Mouse (Mus musculus): ENCODE results near the gene Acp2. TPM values are rescaled to one million over a fixed set of nuclear protein-coding genes. Genes with fewer than 3 reads are reported as not detected.
A peak's percentile ranks its signal among the peaks of the same experiment; 100 is the strongest.

Acp2 gene
- polyA plus RNA-seq, 1 experiment from 2014 or later = 38.0 TPM

GRCm38 (mm10) chr2:91244557-91245228, 42.0 kb downstream of the Acp2 start:
- ATAC-seq (ENCODE audit: low FRiP score) = no peak
- Histone ChIP-seq H3K4me1 (replicated peaks) (peaks cover 5% of the 10 kb centered on the region; the same call in 1 of the 2 replicates), H3K9me3 (no peaks in the 10 kb centered on the region), H3K36me3 (no peaks in the 10 kb centered on the region), H3K9ac (no peak overlapping the region), H3K27me3 (no peaks in the 10 kb centered on the region), H3K4me2 (no peak overlapping the region), H3K27ac (no peak overlapping the region), H3K4me3 (no peak overlapping the region)
- WGBS = 88% methylated on average over 5 of the region's 5 CpGs

- Histone ChIP-seq H3K27me3 (peaks cover 11% of the 10 kb centered on the region; the same call in 1 of the 2 replicates), H3K9me3 (no peaks in the 10 kb centered on the region), H3K9ac (no peak overlapping the region), H3K4me2 (no peak overlapping the region), H3K4me1 (replicated peaks) (peaks cover 3% of the 10 kb centered on the region; the same call in 1 of the 2 replicates), H3K27ac (no peak overlapping the region), H3K36me3 (no peaks in the 10 kb centered on the region), H3K4me3 (no peak overlapping the region)
- WGBS = 91% methylated on average over 4 of the region's 4 CpGs
- ATAC-seq (ENCODE audit: low FRiP score) = no peak
These were observed 45.7 kb downstream of the Acp2 start for GRCm38 (mm10) chr2:91248366-91248765.

- WGBS = 81% methylated on average over 4 of the region's 4 CpGs
- ATAC-seq (ENCODE audit: low FRiP score) = no peak
- H3K4me2 ChIP-seq = no peak overlapping the region
These were observed 49.3 kb downstream of the Acp2 start for GRCm38 (mm10) chr2:91252001-91252400.

GRCm38 (mm10) chr2:91252512-91252911, 49.8 kb downstream of the Acp2 start:
- Histone ChIP-seq H3K9me3 (no peaks in the 10 kb centered on the region), H3K4me2 (no peak overlapping the region), H3K4me3 (no peak overlapping the region), H3K36me3 (no peaks in the 10 kb centered on the region), H3K9ac (no peak overlapping the region), H3K4me1 (replicated peaks) (peaks cover 34% of the 10 kb centered on the region), H3K27me3 (peaks cover 49% of the 10 kb centered on the region), H3K27ac (no peak overlapping the region)
- ATAC-seq (ENCODE audit: low FRiP score) = no peak
- 60% methylated on average over 4 of the region's 4 CpGs for WGBS

More at GRCm38 (mm10) chr2:91252001-91252400, 49.3 kb downstream of the Acp2 start:
- Histone ChIP-seq H3K9ac (no peak overlapping the region), H3K4me3 (no peak overlapping the region), H3K27ac (no peak overlapping the region), H3K36me3 (no peaks in the 10 kb centered on the region), H3K27me3 (peaks cover 44% of the 10 kb centered on the region), H3K9me3 (no peaks in the 10 kb centered on the region), H3K4me1 (replicated peaks) (peaks cover 28% of the 10 kb centered on the region)

GRCm38 (mm10) chr2:91254725-91255380, 52.2 kb downstream of the Acp2 start:
- no peak for ATAC-seq (ENCODE audit: low FRiP score)
- Histone ChIP-seq H3K27me3 (peaks cover 58% of the 10 kb centered on the region), H3K27ac (no peak overlapping the region), H3K4me3 (no peak overlapping the region), H3K4me2 (peak overlapping the region; percentile 97), H3K9ac (no peak overlapping the region), H3K36me3 (no peaks in the 10 kb centered on the region), H3K4me1 (replicated peaks) (peaks cover 44% of the 10 kb centered on the region), H3K9me3 (no peaks in the 10 kb centered on the region)
- WGBS = 21% methylated on average over 8 of the region's 8 CpGs

GRCm38 (mm10) chr2:91255661-91256150, 53.0 kb downstream of the Acp2 start, which contains the start of gene Pacsin3:
Gene Pacsin3 (plus strand): TSS chr2:91255954.
- Histone ChIP-seq H3K9ac (peak within 1 kb of the TSS; percentile 72), H3K27me3 (peaks cover 58% of the 10 kb centered on the region), H3K9me3 (no peaks in the 10 kb centered on the region), H3K27ac (no peak within 1 kb of the TSS), H3K4me3 (peak within 1 kb of the TSS; percentile 53), H3K4me1 (replicated peaks) (peaks cover 44% of the 10 kb centered on the region), H3K36me3 (no peaks in the 10 kb centered on the region), H3K4me2 (peak within 1 kb of the TSS; percentile 97)
- ATAC-seq (ENCODE audit: low FRiP score) = 0 out of 2 replicates have a peak, but pooled peaks have one; percentile 17
- under 1% methylated on average over 27 of the region's 27 CpGs for WGBS

GRCm38 (mm10) chr2:91256256-91257125, 53.8 kb downstream of the Acp2 start:
- peak; percentile 36 for ATAC-seq (ENCODE audit: low FRiP score)
- H3K27me3 ChIP-seq = peaks cover 58% of the 10 kb centered on the region
- H3K4me3 ChIP-seq = peak overlapping the region; percentile 53
- peaks cover 44% of the 10 kb centered on the region for H3K4me1 ChIP-seq (replicated peaks)
- H3K36me3 ChIP-seq = no peaks in the 10 kb centered on the region
- 0% methylated on average over 52 of the region's 52 CpGs for WGBS
- H3K4me2 ChIP-seq = peak overlapping the region; percentile 97
- H3K9me3 ChIP-seq = no peaks in the 10 kb centered on the region
- no peak overlapping the region for H3K27ac ChIP-seq
- peak overlapping the region; percentile 72 for H3K9ac ChIP-seq

- peak overlapping the region; percentile 10; the same call in 1 of the 2 replicates for H3K27ac ChIP-seq
- H3K36me3 ChIP-seq = no peaks in the 10 kb centered on the region
- H3K9ac ChIP-seq = peak overlapping the region; percentile 72
- peak overlapping the region; percentile 53 for H3K4me3 ChIP-seq
- peaks cover 44% of the 10 kb centered on the region for H3K4me1 ChIP-seq (replicated peaks)
- H3K27me3 ChIP-seq = peaks cover 55% of the 10 kb centered on the region
- WGBS = 1% methylated on average over 22 of the region's 22 CpGs
- H3K9me3 ChIP-seq = no peaks in the 10 kb centered on the region
- peak overlapping the region; percentile 97 for H3K4me2 ChIP-seq
- ATAC-seq (ENCODE audit: low FRiP score) = peak; percentile 49
These were observed 54.7 kb downstream of the Acp2 start for GRCm38 (mm10) chr2:91257126-91257980.

- WGBS = 63% methylated on average over 5 of the region's 5 CpGs
- Histone ChIP-seq H3K36me3 (no peaks in the 10 kb centered on the region), H3K27ac (peak overlapping the region; percentile 10; the same call in 1 of the 2 replicates), H3K4me2 (peak overlapping the region; percentile 97), H3K9me3 (no peaks in the 10 kb centered on the region), H3K4me3 (peak overlapping the region; percentile 53), H3K27me3 (peaks cover 48% of the 10 kb centered on the region), H3K4me1 (replicated peaks) (peaks cover 44% of the 10 kb centered on the region), H3K9ac (peak overlapping the region; percentile 72; the same call in 1 of the 2 replicates)
- 0 out of 2 replicates have a peak, but pooled peaks have one; percentile 26 for ATAC-seq (ENCODE audit: low FRiP score)
These were observed 55.4 kb downstream of the Acp2 start for GRCm38 (mm10) chr2:91258054-91258453.

GRCm38 (mm10) chr2:91258830-91259229, 56.1 kb downstream of the Acp2 start:
- Histone ChIP-seq H3K27me3 (peaks cover 42% of the 10 kb centered on the region), H3K4me1 (replicated peaks) (peaks cover 44% of the 10 kb centered on the region), H3K4me3 (no peak overlapping the region), H3K9ac (no peak overlapping the region), H3K27ac (no peak overlapping the region), H3K9me3 (no peaks in the 10 kb centered on the region), H3K36me3 (no peaks in the 10 kb centered on the region), H3K4me2 (peak overlapping the region; percentile 97)
- WGBS = 64% methylated on average over 1 of the region's 1 CpGs
- no peak for ATAC-seq (ENCODE audit: low FRiP score)

- Histone ChIP-seq H3K9ac (no peak overlapping the region), H3K27ac (no peak overlapping the region), H3K36me3 (no peaks in the 10 kb centered on the region), H3K4me3 (no peak overlapping the region), H3K4me1 (replicated peaks) (peaks cover 47% of the 10 kb centered on the region), H3K9me3 (no peaks in the 10 kb centered on the region), H3K4me2 (no peak overlapping the region), H3K27me3 (peaks cover 35% of the 10 kb centered on the region)
- WGBS = 96% methylated on average over 1 of the region's 1 CpGs
- ATAC-seq (ENCODE audit: low FRiP score) = no peak
These were observed 56.8 kb downstream of the Acp2 start for GRCm38 (mm10) chr2:91259493-91259892.
